Mouse (Mus musculus): Measurements from ENCODE around the gene Sytl1.

- TF ChIP-seq GATA1 (IDR thresholded peaks at IDR 0.05; ENCODE audit: low read length) (no peak), TAL1 (IDR thresholded peaks at IDR 0.05; ENCODE audit: low read length) (no peak)
Observed at GRCm38 (mm10) chr4:133204379-133204778, 58.5 kb downstream of the Sytl1 start.
